Mouse (Mus musculus): Measurements from ENCODE around the gene C2cd4b.

- no peak for TF ChIP-seq POLR2A (IDR thresholded peaks at IDR 0.05; ENCODE audit: control insufficient read depth, extremely low read depth, insufficient read depth, low read length, poor library complexity)
- TF ChIP-seq CTCF (IDR thresholded peaks at IDR 0.05; ENCODE audit: borderline replicate concordance, control insufficient read depth, extremely low read depth, insufficient read depth, low read length, poor library complexity), result no peak
Observed at GRCm38 (mm10) chr9:67782786-67783185, 23.5 kb downstream of the C2cd4b start.
